Mouse (Mus musculus): Measurements from ENCODE around the gene Art2b.

GRCm38 (mm10) chr7:101540684-101541083, 44.7 kb downstream of the Art2b start:
- TF ChIP-seq CTCF (IDR thresholded peaks at IDR 0.05; ENCODE audit: low read depth), result no peak
- no peak for TF ChIP-seq EP300 (IDR thresholded peaks at IDR 0.05; ENCODE audit: low read depth)

Measured in heart, postnatal 0 days (tissue).